8 mouse cellular contexts compared by ENCODE assay signal in genomic region chr4:55364374-55364773, GRCm38 (mm10).
DNase-seq lines count a peak whose midpoint lies in the region.

No protein-coding gene starts in this region.

- peak; percentile 15 for DNase-seq in kidney, adult 9 months
- no peak for DNase-seq in kidney, postnatal 14 days
- peak; percentile 89 for DNase-seq in R1 (ENCODE audit: low read depth, low spot score)
- DNase-seq in forelimb bud, embryonic 11.5 days (ENCODE audit: low read depth, low spot score): peak; percentile 24
- DNase-seq in spleen, postnatal 4 days (ENCODE audit: low spot score in 2 of 2): peak; percentile 52 to 76
- no peak for DNase-seq in ovary, postnatal 36 days (ENCODE audit: low spot score)
- DNase-seq in cerebellum, adult 18-20 months: no peak
- no peak for DNase-seq in urinary bladder, postnatal 25 days (ENCODE audit: low spot score)

Comparison
In these comparisons a context has a peak if more than half of its experiments do, and no peak if none do; other contexts are left out.
1. DNase-seq: peak in kidney, adult 9 months (single experiment), R1 (single experiment), forelimb bud, embryonic 11.5 days (single experiment) and spleen, postnatal 4 days (2 of 2); none in kidney, postnatal 14 days (single experiment), ovary, postnatal 36 days (single experiment), cerebellum, adult 18-20 months (0 of 2) and urinary bladder, postnatal 25 days (single experiment).